Mouse (Mus musculus) adrenal gland, postnatal 14 days (tissue): ENCODE measurements around the gene Nat14. TPM values are rescaled to one million over a fixed set of nuclear protein-coding genes. Genes with fewer than 3 reads are reported as not detected.
"Not testable (repeated sequence)": the region's sequence is repeated elsewhere in the genome, so short reads cannot be mapped to it uniquely, and the experiment has no call there.

Experiments used
- DNase-seq: peaks from one replicate; pipeline ENCODE4 v3.0.0; 2021; ENCODE audit warnings: mixed read lengths
- long read RNA-seq, 2 experiments: library from polyadenylated mRNA; stranded (forward); transcript quantifications; one replicate each; pipeline ENCODE4 v2.0.0; 2021
- total RNA-seq: library from RNA; stranded (reverse); gene quantifications from 2 replicates; pipeline ENCODE4 v1.2.3, GENCODE M21; 2021

Gene Nat14
- 6.6 and 8.1 TPM in 2 replicates for total RNA-seq
- long read RNA-seq, experiment 1, partial matches to known transcripts = 1 of 4 reads
- long read RNA-seq, experiment 1, other reads (novel, unspliced or antisense) = 2 of 4 reads
- long read RNA-seq, experiment 2, partial matches to known transcripts = 0 of 4 reads
- long read RNA-seq, experiment 2, other reads (novel, unspliced or antisense) = 2 of 4 reads

DNA sequence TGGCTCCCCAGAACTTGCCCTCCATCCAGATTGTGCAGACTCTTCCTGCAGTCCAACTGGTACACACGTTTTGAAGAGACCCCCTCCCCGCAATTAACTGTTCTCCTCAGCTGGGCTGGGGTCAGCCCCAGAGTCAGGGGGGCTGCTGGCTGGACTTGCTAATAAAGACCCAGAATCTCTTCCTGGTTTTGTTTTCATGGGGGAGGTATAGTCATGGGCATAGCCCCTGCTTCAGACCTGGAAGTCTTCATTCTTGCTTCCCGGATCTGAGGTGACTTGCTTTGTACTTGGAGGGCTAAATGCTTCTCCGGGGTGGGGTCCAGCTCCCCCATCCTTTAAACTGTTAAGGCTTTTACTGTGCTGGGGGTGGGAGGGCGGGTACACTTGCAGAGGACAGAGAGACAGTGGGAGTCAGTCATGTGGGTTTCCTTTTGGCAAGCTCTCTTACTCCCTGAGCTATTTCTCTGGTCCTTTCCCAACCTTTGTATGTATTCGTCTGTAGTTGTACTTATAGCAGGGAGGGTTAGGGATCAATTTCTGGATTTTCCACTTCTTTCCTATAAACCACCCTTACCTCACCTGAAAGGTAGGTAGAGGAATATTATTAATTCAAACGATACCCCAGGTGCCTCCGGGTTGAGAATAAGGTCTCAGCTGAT is at the start of gene Nat14:
Gene Nat14, plus strand, starts transcription at position 205 of the 659 bp plus-strand sequence.
- no peak for DNase-seq

DNA sequence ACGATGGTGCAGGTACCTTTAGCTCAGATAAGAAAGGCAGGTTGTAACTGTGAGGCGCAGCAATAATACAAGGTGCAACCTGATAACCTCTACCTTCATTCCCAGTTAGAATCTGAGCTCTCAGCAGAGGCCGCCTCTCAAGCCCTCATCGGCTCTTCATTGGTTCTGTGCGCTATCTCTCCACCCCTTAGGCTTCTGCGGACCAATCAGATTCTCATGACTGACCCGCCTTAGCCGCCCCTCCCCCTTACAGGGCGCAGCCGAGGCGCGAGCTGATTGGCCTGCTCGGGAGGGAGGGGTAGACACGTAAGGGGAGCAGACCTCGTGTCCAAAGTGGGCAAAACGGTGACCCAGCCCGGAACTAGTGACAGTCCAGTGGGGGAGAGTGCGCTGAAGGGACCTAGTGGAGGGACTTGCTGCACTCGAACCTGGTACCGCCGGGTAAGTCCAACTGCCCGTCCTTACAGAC is 45.0 kb upstream of the Nat14 start, which contains the start of gene Isoc2a:
Gene Isoc2a, plus strand, starts transcription at position 401 of the 469 bp plus-strand sequence.
- DNase-seq = peak; percentile 96

DNA sequence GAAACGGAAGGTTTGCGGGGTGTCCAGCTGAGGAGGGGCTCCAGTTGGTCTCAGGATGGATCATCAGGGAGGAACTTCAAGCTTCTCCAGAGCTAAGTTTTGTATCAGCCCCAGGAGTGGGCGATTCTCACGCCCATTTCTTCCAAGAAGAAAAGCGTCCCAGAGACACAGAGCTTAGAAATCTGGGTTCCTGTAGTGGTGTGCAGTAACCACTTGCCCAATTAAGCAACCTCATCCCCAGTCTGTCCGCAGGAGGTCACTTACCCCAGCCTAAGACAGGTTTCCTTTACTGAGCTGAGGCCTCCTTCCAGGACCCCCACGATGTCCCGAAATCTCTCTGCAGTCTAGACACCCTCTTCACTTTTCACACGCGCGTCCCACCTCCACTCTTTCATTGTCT is 44.6 kb upstream of the Nat14 start:
- no peak for DNase-seq

DNA sequence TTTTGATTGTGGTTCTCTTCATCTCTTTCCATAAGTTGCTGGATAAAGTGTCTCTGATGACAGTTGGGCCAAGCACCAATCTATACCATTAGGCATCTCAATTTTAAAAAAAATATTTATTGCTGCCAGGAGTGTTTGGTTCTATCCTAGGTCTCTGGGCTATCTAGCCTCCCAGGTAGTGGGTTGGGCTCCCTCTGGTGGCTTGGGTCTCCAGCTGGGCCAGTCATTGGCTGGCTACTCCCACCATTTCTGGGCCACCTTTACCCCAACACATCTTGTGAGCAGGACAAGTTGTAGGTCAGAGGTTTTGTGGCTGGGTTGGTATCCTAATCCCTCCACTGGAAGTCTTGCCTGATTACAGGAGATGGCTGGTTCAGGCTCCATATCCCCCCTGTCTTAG is 43.6 kb upstream of the Nat14 start:
- peak; percentile 40 for DNase-seq

DNA sequence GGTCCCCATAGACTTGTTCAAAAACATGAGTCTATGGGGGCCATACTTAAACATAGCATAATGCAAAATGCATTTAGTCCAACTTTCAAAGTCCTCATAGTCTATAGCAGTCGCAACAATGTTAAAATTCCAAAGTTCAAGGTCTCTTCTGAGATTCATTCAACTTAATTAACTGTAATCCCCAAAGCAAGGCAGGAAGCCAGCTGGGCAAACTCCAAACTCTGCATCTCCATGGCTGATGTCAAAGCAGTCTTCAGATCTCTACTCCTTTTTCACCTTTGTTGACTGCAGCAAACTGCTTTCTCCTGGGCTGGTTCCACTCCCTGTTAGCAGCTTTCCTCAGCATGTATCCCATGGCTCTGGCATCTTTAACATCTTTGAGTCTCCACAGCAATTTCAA is 42.8 kb upstream of the Nat14 start:
- not testable (repeated sequence) for DNase-seq

DNA sequence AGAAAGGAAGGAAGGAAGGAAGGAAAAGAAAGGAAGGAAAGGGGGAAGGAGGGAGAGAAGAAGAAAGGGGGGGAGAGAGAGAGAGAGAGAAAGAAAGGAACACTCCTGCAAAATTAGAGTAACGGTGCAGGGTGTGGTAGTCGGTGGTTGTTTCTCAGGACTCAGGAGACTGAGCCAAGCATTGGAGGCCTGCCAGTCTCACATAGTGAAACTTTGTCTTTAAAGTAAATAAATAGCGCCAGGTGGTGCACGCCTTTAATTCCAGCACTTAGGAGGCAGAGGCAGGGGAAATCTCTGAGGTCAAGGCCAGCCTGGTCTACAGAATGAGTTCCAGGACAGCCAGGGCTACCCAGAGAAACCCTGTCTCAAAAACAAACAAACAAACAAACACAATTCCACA is 35.1 kb upstream of the Nat14 start:
- DNase-seq = no peak

DNA sequence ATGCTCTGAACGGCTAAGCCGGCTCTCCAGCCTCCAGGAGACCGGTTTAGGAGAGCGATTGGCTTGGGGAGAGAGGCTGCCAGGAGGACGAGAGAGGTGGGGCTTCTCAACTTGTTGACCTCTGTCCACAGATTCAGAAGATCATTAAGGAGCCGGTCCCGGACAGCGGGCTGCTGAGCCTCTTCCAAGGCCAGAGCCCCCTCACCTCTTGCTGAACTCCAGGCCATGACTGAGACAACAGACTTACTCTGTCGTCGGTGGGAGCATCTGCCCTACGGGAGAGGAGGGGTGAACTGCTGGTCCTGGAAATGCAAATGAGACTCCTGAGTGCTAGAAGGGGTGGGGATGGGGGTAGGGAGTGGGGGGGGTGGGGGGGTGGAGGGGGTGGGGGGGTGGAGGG is 26.6 kb upstream of the Nat14 start:
- no peak for DNase-seq

DNA sequence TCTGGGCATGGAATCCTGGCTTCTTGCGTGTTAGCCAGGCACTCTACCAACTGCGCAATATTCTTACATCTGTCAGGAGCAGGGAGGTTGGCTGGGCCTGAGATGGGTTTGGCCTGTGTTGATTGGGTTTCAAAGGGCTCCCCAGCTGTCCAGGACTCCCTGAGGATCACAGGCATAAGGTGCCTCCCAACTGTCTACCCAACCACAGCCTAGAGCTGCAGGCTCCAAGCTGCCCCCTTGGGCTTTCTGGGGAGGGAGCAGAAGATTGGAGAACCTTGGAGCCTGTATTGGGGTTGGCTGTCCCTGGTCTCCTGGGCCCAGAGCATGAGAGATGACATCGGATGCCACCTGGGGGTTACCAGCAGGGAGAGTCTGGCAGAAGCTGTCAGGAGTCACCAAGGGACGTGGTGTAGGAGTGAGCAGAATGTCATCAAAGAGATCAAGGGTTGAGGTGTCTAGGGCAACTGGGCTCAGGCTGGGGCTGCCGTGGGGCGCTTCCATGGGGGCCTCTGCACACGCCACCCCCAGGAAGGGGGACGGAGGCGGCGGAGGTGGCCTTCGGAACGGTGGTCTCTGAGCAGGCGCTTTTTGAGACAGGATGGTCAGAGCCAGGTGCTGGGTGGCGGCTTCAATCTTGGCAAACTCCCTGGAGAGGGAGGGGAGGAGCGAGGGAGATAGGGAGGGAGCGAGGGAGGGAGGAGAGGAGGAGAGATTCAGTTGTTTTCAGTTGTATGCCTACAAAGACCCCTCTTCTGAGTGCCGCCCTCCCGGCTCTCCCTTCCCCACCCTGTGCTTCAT is 22.8 kb upstream of the Nat14 start:
- DNase-seq = peak; percentile 56

DNA sequence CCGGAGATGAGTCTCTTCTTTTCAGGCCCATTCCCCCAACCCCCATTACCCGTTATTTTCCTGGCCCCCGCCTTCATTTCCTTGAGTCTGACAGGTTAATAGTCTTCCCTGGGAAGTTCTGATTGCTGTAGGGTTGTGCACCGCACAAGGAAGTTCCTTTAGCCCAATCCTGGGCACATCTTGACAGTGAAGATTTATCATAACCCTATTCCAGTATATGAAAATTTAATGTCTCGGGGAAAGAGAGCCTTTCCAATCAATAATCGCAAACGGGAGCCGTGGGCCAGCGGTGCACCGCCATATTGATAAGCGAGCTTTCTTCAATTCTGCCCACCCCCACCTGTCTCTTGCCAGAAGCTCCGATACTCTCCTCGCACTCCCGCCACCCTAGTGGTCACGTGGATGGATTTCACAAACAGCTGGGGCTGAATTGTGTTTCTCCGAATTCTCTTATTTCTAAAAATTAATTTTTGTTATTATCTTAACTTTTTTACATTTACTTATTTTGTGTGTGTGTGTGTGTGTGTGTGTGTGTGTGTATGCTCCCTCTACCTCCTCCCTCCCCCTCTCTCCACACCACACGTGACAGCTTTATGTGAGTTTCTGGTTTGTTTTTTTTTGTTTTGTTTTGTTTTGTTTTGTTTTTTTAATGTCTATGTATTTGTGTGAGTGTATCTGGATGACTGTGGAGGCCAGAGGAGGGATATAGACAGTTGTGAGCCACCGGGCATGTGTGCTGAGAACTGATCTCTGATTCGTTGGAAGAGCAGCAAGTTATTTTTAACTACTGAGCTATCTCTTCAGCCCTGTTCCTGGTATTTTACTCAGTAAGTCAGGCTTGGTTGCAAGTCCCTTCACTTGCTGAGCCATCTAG is 21.9 kb upstream of the Nat14 start:
- peak; percentile 58 for DNase-seq

DNA sequence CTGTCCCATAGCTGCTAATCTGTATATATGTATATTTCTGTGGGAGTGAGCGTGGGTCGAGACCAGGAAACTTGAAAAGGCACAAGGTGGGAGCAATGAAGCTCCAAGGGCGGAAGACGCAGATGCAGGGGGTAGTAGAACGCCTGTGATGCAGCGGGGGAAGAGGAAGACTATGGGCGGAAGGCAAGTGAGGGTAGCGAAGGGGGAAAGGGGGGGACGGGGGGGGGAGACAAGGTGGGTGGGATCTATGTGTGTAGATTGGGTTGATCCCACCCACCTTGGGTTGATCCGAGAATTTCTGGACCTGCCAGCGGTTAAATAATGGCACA is 21.3 kb upstream of the Nat14 start:
- DNase-seq = no peak

DNA sequence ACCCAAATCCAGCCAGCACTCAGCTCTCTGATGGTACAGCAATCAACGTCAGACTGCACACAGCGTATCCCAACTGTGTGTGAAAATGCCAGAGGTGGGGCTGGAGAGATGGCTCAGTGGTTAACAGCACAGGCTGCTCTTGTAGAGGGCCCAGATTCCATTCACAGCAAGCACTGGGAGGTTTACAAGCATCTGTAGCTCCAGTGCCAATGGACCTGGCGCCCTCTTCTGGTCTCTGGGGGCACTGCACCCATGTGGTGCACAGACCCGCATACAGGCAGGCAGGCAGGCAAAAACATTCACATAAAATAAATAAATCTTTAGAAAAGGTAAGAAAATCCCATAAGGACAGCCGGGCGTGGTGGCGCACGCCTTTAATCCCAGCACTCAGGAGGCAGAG is 20.7 kb upstream of the Nat14 start:
- DNase-seq = peak; percentile 70

DNA sequence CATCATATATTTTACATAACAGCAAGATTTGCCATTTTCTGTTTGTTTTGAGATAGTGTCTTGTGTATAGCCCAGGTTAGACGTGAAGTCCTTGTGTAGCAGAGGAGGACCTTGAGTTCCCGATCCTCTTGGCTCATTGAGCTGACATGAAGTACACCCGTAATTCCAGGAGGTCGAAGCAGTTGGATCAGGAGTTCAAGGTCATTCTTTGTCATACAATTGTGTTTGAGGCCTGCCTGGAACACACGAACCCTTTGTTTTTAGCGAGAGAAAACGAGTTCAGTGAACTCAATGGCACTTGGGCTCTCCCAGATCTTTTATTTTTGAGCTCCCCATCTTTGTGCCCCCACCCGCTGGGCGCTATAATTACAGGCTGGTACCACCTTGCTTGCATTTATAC is 19.4 kb upstream of the Nat14 start:
- no peak for DNase-seq

DNA sequence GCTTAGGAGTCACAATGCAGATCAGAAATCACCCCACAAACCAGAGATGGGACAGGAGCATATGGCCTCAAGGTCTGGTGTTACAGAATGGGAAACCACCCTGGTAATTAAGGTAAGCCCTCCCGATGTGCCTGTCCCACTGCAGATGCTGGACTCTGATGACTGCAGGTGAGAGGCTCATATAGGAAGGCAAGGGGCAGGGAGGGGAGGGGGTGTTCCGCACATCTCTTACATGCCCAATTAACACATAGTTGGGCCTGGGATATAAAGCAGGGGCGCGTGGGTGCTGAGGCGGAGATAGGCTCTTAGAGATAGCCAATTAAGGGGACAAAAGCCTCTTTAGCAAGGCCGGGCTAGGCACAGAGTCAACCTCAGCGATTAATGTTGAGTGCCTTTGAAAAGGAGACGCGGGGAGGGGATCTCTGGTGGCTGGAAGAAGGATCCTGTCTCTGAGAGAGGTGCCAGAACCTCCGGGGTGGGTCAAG is 15.3 kb upstream of the Nat14 start, which contains the start of gene Gm36210:
Gene Gm36210, minus strand, starts transcription at position 51 of the 485 bp plus-strand sequence.
- no peak for DNase-seq

DNA sequence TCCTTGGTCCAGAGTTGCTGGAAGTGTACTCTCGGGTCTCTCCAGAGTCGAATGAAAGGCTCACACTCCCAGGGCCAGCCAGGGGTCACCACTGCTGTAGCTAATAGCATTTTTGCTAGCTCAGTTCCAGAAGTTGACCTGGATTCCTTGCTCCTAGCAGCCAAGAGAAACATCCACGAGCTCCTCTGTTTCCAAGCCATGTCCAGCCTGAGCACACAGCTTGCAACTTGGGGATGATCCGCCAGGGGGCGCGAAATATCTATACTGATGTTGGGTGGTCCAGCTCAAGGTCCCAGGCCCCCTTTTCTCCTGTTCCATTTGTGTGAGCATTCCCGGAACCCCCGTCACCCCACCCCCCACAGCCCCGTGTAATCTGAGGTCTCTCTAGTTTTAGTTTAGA is 10.3 kb upstream of the Nat14 start:
- peak; percentile 70 for DNase-seq

DNA sequence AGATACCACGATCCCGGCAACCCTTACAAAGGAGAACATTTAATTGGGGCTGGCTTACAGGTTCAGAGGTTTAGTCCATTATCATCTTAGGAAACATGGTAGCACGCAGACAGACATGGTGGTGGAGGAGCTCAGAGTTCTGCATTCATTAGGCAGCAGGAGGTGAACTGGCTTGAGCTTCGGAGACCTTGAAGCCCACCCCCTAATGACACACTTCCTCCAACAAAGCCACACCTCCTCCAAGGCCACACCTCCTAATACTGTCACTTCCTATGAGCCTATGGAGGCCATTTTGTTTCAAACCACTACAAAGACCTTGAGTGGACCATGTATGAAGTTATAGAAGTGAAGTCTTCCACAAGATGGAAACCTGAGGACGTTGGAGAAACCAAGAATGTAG is 9.6 kb upstream of the Nat14 start:
- no peak for DNase-seq

DNA sequence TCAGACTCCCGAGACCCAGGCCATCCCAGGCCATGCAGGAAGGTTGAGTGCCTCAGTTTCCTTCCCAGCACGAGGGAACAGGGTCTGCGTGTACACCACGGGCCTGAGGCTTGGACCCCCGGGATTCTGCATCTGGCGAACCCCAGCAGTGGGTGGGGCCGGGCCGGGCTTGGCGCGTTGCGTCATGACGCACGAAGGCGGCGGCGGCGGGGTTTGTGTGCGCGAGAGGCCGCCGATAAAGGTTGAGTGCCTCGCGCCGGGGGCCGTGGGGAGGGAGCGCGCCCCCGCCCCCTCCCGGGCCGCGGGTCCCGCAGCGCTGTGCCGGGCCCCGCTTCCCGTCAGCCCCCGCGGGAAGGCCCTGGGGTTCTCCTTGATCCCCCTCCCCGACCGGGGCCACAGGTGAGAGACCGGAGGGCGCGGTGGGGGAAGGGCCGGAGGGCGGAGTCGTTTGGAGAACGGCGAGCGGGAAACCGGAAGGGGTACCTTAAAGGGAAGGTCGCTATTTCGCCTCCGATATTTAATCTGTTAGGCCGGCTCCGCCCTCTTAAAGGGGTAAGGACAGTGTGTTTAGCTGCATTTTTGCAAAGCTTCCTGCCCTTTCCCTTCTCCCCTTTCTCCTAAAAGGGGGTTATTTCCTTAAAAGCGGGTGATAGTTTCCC is 6.7 kb upstream of the Nat14 start, which contains the start of gene Zfp628:
Gene Zfp628, plus strand, starts transcription at position 211 of the 659 bp plus-strand sequence.
- DNase-seq = peak; percentile 96

DNA sequence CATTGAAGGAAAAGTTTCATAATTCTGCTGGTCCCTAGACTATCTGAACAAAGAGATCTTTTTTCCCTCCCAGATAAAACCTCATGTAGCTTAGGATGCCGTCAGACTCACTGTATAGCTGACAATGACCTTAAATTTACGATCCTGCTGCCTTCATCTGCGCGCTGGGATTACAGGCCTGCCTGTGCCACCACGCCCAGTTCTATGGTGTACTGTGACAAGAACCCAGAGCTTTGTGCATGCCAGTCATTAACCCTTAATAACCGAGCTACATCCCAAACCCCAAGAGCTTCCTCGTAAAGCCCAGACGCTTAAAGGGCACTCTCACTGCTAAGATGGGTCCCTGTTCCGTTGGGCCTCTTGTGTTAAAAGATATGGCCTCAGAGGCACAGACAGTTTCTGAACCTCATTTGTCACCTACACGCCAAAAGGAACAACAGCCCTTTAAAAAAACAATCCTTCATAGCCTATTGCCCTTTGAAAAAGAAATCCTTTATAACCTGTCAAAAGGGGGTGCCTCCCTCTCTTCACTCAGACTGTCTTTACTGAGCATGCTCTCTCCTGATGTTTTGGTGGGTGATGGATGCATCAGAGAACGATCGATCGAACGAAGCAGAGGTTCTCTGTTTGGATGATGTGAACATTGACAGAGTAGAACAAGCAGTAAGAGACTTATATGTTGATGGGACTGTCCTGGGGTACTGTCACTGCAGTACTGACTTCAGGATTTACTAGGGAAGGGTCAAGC is 6.0 kb upstream of the Nat14 start:
- DNase-seq = no peak

DNA sequence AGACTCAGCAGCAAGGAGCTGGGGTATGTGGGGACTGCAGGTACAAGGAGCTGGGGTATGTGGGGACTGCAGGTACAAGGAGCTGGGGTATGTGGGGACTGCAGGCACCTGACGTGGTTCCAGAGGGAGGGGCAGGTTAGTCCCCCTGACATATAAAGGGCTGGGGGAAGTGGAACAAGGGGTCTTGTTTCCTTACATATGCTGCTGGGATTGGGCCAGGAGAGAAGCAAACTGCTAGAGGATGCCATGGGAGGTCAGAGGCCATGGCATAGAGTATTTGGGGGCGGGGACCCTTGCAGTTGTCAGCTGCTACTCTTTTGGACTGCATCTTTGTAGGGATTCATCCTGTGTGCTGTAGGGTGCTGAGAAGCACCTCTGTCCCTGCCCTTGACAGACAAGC is 4.3 kb upstream of the Nat14 start:
- no peak for DNase-seq

DNA sequence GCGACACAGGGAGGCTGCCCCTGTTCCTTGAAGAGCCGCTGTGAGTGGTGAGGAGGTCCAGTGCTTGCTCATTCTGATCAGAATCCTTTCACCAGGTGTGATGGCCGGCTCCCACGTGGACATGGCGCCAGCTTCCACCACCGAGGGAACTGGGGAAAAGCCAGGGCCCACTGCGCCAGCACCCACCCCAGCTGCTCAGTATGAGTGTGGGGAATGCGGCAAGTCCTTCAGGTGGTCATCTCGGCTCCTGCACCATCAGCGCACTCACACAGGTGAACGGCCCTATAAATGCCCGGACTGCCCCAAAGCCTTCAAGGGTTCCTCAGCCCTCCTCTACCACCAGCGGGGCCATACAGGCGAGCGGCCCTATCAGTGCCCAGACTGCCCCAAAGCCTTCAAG is 3.1 kb upstream of the Nat14 start:
- DNase-seq = no peak

DNA sequence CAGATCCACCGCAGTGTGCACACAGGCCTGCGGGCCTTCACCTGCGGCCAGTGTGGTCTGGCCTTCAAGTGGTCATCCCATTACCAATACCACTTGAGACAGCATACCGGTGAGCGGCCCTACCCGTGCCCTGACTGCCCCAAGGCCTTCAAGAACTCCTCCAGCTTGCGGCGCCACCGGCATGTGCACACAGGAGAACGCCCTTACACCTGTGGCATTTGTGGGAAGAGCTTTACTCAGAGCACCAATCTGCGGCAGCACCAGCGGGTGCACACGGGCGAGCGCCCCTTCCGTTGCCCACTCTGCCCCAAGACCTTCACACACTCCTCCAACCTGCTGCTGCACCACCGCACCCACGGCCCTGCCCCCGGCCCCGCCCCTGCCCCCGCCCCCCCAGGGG is 2.7 kb upstream of the Nat14 start:
- no peak for DNase-seq

DNA sequence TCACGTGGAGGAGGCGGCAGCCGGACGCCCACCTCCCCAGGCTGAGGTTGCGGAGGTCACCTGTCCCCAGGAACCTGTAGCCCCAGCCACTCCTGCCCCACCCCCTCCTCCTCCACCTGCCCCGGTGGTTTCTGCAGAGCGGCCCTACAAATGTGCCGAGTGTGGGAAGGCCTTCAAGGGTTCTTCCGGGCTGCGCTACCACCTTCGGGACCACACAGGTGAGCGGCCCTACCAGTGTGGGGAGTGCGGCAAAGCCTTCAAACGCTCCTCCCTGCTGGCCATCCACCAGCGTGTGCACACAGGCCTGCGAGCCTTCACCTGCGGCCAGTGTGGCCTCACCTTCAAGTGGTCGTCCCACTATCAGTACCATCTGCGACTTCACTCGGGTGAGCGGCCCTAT is 1.9 kb upstream of the Nat14 start:
- DNase-seq = no peak
